Mouse (Mus musculus) A20 (cell line): Measurements from ENCODE around the gene Krba1.

Experiments
- DNase-seq: peaks from one replicate; pipeline ENCODE4 v3.0.0-alpha.2; 2011; ENCODE audit warnings: low read depth, low spot score

Gene Krba1

DNA sequence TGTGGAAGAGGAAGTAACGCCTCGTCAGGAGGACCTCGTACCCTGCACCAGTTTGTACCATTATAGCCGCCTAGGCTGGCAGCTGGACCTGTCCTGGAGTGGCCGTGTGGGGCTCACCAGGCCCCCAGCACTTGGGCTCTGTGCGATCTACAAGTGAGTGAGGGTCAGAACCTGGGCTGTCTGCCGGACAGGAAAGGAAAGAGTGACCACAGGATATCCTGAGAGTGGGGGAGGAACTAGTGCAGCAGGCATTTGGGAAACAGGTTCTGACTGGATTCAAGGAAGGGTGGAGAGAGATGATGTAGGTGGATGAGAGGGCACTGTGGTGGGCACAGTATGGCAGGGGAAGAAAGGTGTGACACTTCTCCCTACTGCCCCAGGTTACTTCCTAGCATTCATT is 53.1 kb downstream of the Krba1 start:
- no peak for DNase-seq

GRCm38 (mm10) chr6:48452151-48452550 is 56.8 kb downstream of the Krba1 start:
- no peak for DNase-seq

- DNase-seq, result no peak
Observed at GRCm38 (mm10) chr6:48452771-48453170, 57.4 kb downstream of the Krba1 start.

- DNase-seq, result no peak
Observed at GRCm38 (mm10) chr6:48464966-48465679, 69.7 kb downstream of the Krba1 start.

DNA sequence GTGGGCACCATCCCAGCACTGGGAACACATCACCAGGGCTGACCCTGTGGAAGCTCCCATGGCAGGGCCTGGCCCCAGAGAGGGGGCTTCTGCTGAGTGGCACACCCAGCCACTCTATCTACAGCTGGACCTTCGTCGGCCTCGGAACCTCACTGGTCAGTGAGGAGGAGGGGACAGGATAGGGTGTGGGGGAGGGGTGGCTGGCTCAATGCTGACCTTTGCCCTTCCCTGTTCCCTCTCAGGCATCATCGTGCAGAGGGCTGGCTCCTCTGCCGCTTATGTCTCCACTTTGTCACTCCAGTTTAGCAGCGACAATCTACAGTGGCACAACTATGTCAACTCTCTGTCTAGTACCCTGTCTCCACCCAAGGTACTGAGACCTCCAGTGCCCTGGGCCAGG is 71.3 kb downstream of the Krba1 start:
- no peak for DNase-seq

GRCm38 (mm10) chr6:48467490-48467889 is 72.1 kb downstream of the Krba1 start:
- DNase-seq, result no peak
